Mouse (Mus musculus) kidney, postnatal 25 days (tissue): Measurements from ENCODE around the gene Slc5a3.

Experiments
- DNase-seq, 2 experiments: peaks; one replicate each; pipeline ENCODE4 v3.0.0; 2021; ENCODE audit warnings: mixed read lengths in 2 of 2

The Slc5a3 gene

GRCm38 (mm10) chr16:92064801-92065200 lies 6.7 kb downstream of the Slc5a3 start:
- DNase-seq = no peak

DNA sequence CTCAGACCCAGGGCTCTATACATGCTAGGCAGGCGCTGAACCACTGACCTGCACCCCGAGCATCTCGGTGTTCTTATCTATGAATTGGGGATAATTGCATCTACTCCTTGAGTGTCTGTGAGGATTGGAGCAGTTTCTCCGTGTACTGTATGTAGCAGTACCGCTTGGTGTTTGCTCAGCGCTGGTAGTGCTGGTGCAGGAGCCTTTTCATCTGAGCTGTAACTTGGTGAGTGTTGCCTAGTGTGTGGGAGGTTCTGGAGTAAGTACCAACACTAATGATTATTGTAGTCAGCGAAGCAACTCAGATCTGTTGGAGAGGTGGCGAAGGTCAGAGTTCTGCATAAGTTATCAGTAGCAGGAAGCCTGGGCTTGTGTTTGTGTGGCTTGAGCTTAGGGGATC lies 12.2 kb downstream of the Slc5a3 start:
- DNase-seq = no peak

DNA sequence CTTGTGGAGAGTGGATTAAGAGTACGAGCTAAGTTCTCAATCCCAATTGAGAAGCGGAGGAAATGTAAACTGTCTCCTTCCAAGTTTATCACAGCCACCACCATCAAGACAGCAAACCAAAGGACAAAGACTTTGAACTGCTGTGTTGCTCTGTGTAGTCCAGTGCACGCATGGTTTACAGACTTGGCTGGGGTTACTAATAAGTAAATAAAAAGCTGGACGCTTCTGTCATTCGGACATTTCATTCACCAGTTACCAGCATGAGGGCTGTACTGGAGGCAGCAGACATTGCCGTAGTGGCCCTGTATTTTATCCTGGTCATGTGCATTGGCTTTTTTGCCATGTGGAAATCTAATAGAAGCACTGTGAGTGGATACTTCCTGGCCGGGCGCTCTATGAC lies 18.7 kb downstream of the Slc5a3 start:
- no peak for DNase-seq

DNA sequence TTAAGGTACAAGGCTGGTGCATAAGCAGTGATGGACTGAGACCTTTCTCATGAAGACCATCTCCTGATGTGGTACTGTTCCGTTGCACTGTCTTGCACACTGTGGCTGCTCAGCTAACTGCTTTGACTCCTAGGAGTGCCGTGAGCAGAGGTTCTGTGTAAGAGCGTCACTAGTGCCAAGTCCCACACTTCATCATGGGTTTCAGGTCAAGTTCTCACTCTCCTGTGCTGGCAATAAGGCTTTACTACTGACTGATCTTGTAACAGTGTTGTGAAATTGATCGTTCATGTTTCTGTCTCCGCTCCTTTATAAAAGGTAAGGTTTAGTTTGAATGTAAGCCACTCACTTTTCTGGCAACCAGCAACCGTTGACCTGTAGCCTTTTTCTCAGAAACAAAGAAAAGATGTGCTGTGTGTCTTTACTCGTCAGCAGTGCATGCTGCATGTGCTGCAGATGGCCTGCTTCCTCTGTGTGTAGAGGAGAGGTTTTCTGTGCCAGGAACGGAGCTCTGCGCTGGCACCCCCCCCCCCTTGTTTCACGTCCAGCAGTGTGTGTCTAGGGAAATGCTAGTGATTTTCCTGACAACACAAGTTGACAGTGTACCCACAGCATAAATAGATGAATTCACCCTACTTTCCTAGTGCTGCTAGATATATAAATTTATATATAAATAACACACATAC lies 25.8 kb downstream of the Slc5a3 start:
- DNase-seq = no peak

- DNase-seq = no peak
Observed at GRCm38 (mm10) chr16:92089225-92089624, 31.1 kb downstream of the Slc5a3 start.

DNA sequence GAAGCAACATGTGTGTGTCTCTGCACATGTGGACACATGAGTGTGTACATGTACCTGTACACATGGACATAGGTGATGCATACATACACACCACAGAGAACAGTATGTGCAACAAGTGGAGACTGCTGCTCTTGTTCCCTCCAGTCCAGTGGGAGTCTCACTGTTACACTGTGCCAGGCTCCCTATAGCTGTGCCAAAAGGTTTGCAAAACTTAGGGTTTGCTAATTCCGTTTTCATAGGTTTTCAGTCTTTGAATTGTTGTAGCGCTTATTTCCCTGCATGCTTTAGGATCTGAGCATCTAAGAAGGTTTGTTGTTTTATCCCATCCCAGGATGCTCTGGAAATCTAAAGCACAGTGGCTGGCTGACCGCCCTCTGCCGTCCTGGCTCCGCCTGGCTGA lies 33.8 kb downstream of the Slc5a3 start:
- no peak for DNase-seq

- DNase-seq = peak in 1 of 2 experiments; percentile 37
Observed at GRCm38 (mm10) chr16:92098351-92099051, 40.4 kb downstream of the Slc5a3 start.

- peak in 1 of 2 experiments; percentile 6 for DNase-seq
Observed at GRCm38 (mm10) chr16:92099598-92099997, 41.5 kb downstream of the Slc5a3 start.

GRCm38 (mm10) chr16:92100111-92100510 lies 42.0 kb downstream of the Slc5a3 start:
- DNase-seq = peak in 1 of 2 experiments; percentile 13

DNA sequence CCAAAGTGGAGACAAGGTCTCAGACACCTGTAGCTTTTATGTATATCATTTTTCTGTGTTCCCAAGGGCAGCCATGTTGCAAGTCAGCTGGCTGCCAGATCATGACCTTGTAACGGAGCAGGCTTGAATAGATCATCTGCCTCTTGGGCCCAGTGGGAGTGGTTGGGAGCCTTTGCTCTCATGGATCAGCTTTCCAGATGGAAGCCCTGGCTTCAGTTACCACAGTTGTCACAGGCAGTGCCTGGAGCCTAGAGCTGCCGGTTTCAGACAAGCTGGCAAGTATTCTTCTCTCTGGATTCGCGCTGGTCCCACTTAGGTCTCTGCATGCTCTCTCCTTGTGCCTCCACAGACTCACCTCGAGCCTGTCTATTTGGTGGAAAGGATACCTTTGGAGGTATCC lies 44.0 kb downstream of the Slc5a3 start:
- DNase-seq = peak in 1 of 2 experiments; percentile 37

DNA sequence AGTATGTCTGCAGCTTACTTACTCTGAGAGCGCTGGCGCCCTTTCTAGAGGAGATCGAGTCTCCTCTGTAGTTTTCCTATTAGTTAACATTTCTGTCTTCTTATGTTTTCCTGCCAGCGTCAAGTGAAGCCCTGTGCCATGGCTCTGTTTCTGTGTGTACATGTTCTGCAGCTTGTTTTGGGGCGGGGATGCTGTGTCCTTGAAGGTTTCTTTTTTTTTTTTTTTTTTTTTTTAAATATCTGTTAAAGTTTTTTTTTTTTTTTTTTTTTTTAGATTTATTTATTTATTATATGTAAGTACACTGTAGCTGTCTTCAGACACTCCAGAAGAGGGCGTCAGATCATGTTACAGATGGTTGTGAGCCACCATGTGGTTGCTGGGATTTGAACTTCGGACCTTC lies 44.8 kb downstream of the Slc5a3 start:
- DNase-seq = peak in 1 of 2 experiments; percentile 23

DNA sequence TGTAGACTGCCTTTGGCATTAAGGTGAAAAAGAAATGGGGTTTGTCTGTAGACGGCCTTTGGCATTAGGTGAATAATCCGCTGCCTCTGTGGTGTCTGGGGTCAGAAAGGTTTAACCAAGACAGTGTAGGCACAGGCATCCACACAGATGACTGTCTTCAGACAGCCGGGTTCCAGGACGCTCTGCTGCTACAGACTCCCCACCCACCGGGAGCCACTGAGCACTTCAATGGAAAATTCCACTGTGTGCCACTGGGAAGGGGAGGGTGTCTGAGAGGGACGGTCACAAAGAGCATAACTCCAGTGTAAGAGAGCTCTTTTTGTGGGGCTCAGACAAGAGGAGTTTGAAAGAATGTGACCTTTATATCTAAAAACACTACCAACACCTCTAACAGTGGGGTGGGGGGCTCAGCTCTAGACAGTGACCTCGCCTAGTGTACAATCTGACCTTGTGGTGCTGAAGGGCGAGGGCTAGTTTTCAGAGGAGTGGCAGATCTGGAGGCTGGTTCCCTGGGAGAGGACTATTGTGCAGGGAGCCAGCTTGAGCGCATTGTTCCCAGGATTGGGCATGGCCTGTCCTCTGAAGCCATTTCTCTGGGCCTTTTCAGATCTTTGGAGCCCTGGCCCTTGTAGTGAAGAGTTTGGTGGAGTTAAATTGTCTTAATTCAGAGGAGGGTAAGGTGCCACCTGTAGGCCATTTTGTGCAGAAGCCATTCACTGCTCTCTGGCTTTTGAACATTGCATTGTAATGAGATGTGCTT lies 45.6 kb downstream of the Slc5a3 start:
- DNase-seq = peak; percentile 55 to 70

DNA sequence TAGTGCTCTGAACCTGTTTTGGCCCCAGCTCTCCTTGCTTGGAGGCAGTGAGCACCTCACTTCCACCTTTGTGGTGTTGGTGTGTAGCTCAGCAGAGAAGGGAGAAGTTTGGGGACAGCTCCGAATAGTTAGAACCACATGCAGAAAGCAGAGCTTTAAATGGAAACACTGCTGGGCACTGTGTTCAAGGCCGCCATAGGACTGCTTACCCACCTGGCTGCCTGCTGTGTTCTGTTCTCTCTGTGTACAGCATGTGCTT lies 46.1 kb downstream of the Slc5a3 start:
- DNase-seq = no peak

DNA sequence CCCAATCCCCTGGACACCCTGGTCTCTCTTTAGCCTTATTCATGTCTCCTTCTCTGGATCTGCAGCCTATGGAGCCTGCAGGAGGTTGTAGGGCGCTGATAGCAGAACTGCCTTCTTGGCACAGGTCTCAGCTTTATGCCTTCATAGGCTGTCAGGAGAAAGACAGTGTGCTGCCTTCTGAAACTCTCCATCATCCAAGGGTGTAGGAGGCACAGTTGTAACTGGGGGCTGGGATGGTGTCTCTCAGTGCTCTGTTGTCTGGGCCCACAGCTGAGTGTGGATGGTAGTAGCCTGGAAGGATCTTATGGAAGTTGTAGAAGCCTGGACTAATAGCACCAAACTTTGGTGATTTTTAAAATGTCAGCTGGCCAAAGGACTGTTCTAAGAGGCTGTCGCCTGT lies 46.8 kb downstream of the Slc5a3 start:
- peak in 1 of 2 experiments; percentile 19 for DNase-seq

- DNase-seq = peak; percentile 48 to 82
Observed at GRCm38 (mm10) chr16:92105631-92106030, 47.5 kb downstream of the Slc5a3 start.

- peak in 1 of 2 experiments; percentile 3 for DNase-seq
Observed at GRCm38 (mm10) chr16:92107346-92107745, 49.2 kb downstream of the Slc5a3 start.

DNA sequence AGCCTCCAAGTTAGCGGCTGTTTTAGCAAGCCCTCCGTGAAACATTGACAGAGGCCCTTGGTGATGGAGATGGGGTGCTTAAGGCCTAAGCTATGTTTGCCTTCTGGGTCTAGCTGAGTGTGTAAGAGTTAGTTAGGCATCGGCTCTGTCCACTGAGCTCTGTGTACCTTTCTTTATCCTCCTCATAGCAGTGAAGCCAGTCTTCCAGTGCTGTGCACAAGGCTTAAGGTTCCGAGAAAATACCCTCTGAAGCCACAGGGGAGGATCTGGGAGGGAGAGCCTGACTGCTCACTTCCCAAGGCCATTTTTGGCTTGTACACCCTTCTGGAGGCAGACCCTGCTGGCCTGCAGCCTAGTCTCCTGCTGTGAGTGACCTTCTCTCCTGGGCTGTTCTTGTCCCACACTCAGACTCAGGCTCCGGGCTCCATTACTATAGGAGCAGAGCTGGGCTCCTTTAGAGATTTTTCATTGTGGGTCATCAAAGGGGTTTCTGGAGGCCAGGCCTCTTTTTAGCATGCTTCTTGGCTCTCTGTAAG lies 56.7 kb downstream of the Slc5a3 start:
- peak; percentile 56 to 74 for DNase-seq

DNA sequence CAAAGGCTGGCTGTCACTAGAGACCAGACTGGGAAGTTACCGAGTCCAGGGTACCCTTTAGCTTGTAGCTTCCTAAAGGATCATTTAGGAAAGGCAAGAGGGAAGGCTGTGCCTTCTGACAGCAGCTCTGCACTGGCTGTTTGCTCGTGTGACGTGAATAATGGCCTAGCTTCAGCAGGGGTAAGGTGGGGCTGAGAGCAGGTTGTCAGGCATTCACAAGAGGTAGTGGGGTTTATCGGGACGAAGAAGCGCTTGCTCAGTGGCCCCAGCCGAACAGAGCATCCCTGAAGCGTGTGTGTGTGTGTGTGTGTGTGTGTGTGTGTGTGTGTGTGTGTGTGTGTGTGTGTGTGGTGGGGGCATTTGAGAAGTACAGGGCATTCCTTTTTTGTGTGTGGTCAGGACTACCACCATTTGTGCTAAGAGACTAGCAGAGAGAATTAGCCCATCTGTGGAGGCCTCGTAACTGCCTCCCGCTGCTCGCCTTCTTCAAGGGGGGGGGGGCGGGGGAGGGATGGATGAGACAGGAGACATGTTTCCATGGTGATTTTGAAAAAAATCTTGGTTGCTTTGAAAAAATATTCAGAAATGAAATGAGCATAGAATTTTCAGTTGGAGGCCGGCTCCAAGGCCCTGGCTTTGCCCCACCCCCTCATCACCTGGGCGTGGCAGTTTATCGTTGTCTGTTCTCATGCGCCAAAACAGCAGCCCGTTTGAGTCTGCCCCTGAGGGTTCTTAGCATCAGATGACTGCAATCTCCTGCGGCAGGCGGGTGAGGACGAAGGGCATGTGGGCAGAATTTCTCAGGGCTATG lies 57.7 kb downstream of the Slc5a3 start:
- peak; percentile 32 to 37 for DNase-seq

DNA sequence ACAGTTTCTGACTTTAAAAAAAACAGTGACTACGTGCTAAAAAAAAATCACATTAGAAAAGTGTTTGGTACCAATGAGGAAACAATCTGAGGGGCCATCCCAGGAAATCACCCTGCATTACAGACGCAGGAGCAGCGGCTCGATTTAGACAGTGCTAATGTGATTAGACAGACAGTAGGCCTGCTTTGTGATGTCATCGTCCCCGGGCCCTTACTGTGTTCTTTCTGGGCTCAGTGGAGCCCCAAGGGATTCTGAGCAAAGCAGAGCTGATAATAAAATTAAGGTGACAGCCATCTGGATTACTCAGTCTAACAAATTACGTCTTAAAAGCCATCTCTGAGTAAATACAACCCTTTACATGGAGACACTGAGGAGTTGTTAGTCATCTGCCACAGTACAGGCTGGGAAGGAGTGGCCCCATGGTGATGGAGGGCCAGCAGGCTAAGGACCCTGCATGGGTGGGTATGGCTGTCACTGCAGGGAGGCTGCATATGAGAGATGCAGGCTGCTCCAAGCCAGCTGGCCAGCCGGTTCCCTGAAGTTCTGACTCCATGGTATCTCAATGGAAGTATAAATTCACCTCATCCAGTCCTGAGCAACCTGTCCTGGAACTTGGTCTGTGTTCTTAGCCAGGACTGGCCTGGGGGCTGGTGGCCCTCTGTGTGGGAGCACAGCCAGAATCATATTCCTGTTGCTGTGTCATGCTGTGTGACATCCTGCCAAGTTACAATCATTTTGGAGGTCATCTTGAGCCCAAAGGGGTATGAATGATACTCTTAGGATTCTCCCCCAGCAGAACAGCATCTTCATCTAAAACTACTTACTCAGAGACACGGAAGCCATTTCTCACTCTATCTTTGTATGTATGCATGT lies 59.5 kb downstream of the Slc5a3 start:
- DNase-seq = peak in 1 of 2 experiments; percentile 32

DNA sequence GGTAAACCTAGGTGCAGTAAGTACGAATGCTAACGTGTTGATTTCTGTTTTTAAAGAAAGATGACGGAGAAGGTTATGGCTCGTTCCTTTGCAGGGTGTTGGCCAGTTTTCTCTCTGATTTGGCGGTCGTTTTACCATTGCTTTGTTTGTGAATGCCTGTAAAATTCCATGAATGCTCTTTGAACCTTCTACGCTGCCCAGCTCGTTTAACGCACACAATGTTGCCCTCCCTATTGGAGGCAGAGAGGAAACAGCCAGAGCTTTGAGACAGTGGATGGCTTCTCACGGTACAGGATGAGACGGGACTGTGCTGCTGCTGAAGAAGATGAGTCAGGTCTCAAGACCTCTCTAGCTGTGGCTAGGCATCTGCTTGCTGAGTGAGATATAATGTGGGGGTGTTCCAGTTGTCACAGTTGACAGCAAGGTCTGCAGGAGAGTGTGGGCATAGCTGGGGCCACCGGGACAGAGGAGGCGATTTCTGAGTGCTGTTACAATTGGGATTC lies 60.9 kb downstream of the Slc5a3 start:
- DNase-seq = peak in 1 of 2 experiments; percentile 32

DNA sequence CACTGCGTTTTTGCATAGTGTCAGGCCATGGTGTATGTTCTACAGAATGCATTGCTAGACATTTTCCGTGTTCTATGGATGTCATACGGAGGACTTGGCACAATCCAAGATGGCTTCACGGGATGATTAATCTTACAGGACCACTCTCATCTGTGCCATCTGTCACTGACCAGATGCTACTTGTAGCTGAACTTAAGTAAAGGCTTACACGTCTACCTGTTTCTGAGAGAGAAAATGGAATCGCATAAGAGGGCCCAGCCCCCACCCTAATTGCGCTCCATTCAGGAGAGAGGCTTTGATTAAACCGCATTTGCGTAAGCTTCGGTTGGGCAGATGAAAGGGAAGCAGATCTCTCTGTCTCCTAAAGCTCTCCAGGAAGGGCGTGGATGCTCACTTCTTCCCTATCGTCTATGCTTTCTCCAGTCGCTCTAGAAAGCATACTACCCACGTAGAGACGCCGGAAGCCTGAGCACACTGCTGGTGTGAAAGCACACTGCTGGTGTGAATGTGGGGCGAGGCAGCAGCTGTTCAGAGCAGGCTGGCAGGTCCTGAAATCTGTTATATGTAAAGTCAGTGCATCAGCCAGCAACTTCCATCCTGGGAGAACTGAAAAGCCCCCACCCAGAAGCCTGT lies 62.9 kb downstream of the Slc5a3 start:
- peak in 1 of 2 experiments; percentile 13 for DNase-seq
